Mouse (Mus musculus): ENCODE data around the gene Kcnf1. TPM values are rescaled to one million over a fixed set of nuclear protein-coding genes. Genes with fewer than 3 reads are reported as not detected.

The Kcnf1 gene
- 0.80 and 0.84 TPM in 2 replicates for polyA plus RNA-seq (2014; fragmentation: Nextera tagmentation; extraction: Ambion mirVana)

DNA sequence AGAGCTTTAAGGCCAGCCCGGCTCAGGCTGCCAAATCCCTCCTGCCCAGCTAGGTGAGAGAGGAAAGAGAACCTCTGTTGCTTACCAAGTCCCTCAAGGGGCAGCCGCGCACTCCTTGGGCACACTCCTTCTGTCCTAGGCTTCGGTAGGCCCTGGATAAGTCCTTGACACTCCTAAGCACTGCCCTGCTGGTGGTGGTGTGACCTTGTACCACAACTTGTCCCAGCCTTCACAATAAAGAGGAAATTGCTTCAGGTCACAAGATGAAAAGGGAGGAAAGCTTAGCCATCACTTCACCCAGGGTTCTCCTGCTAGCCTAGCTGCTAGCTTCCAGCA lies at the start of gene Kcnf1:
Gene Kcnf1, minus strand, starts transcription at position 132 of the 336 bp plus-strand sequence.
- Histone ChIP-seq H3K9ac (ENCODE audit: low read length) (peak within 1 kb of the TSS; percentile 65), H3K4me3 (ENCODE audit: low read depth, low read length) (peak within 1 kb of the TSS; percentile 52), H3K4me1 (replicated peaks; ENCODE audit: control insufficient read depth, insufficient read depth, low read length) (peaks cover 3% of the 10 kb centered on the region; the same call in 1 of the 2 replicates), H3K27me3 (ENCODE audit: control insufficient read depth, insufficient read depth, low read length) (peaks cover 23% of the 10 kb centered on the region), H3K4me2 (ENCODE audit: low read depth, low read length, severe bottlenecking) (peak within 1 kb of the TSS; percentile 82), H3K27ac (ENCODE audit: low read depth, low read length) (no peak within 1 kb of the TSS), H3K9me3 (ENCODE audit: control insufficient read depth, low read length) (no peaks in the 10 kb centered on the region), H3K36me3 (ENCODE audit: control insufficient read depth, insufficient read depth, low read length) (no peaks in the 10 kb centered on the region)
- 13% methylated on average over 4 of the region's 4 CpGs for WGBS
- ATAC-seq (replicated peaks; ENCODE audit: low FRiP score) (peak; percentile 26; the same call in 1 of the 2 replicates), DNase-seq (ENCODE audit: low spot score) (no peak)

- H3K4me3 ChIP-seq (ENCODE audit: low read depth, low read length): no peak overlapping the region
- DNase-seq (ENCODE audit: low spot score) (no peak), ATAC-seq (replicated peaks; ENCODE audit: low FRiP score) (no peak)
- H3K9me3 ChIP-seq (ENCODE audit: control insufficient read depth, low read length): no peaks in the 10 kb centered on the region
- no peaks in the 10 kb centered on the region for H3K27me3 ChIP-seq (ENCODE audit: control insufficient read depth, insufficient read depth, low read length)
- no peaks in the 10 kb centered on the region for H3K36me3 ChIP-seq (ENCODE audit: control insufficient read depth, insufficient read depth, low read length)
- WGBS: 87% methylated on average over 5 of the region's 5 CpGs
- H3K4me2 ChIP-seq (ENCODE audit: low read depth, low read length, severe bottlenecking): no peak overlapping the region
- no peaks in the 10 kb centered on the region for H3K4me1 ChIP-seq (replicated peaks; ENCODE audit: control insufficient read depth, insufficient read depth, low read length)
- H3K27ac ChIP-seq (ENCODE audit: low read depth, low read length): no peak overlapping the region
- H3K9ac ChIP-seq (ENCODE audit: low read length): no peak overlapping the region
Observed at GRCm38 (mm10) chr12:17225012-17225411, 48.3 kb upstream of the Kcnf1 start.

- H3K9me3 ChIP-seq (ENCODE audit: control insufficient read depth, low read length): no peaks in the 10 kb centered on the region
- no peak overlapping the region for H3K4me2 ChIP-seq (ENCODE audit: low read depth, low read length, severe bottlenecking)
- no peak for ATAC-seq (replicated peaks; ENCODE audit: low FRiP score)
- no peak for DNase-seq (ENCODE audit: low spot score)
- no peaks in the 10 kb centered on the region for H3K27me3 ChIP-seq (ENCODE audit: control insufficient read depth, insufficient read depth, low read length)
- WGBS: 60% methylated on average over 3 of the region's 3 CpGs
- H3K9ac ChIP-seq (ENCODE audit: low read length): no peak overlapping the region
- H3K27ac ChIP-seq (ENCODE audit: low read depth, low read length): no peak overlapping the region
- no peak overlapping the region for H3K4me3 ChIP-seq (ENCODE audit: low read depth, low read length)
- no peaks in the 10 kb centered on the region for H3K4me1 ChIP-seq (replicated peaks; ENCODE audit: control insufficient read depth, insufficient read depth, low read length)
- H3K36me3 ChIP-seq (ENCODE audit: control insufficient read depth, insufficient read depth, low read length): no peaks in the 10 kb centered on the region
Observed at GRCm38 (mm10) chr12:17223050-17223449, 46.4 kb upstream of the Kcnf1 start.

GRCm38 (mm10) chr12:17221891-17222428 lies 45.3 kb upstream of the Kcnf1 start:
- ATAC-seq (replicated peaks; ENCODE audit: low FRiP score) (no peak), DNase-seq (ENCODE audit: low spot score) (no peak)
- Histone ChIP-seq H3K27ac (ENCODE audit: low read depth, low read length) (no peak overlapping the region), H3K4me3 (ENCODE audit: low read depth, low read length) (no peak overlapping the region), H3K9ac (ENCODE audit: low read length) (no peak overlapping the region), H3K27me3 (ENCODE audit: control insufficient read depth, insufficient read depth, low read length) (no peaks in the 10 kb centered on the region), H3K36me3 (ENCODE audit: control insufficient read depth, insufficient read depth, low read length) (no peaks in the 10 kb centered on the region), H3K9me3 (ENCODE audit: control insufficient read depth, low read length) (no peaks in the 10 kb centered on the region), H3K4me1 (replicated peaks; ENCODE audit: control insufficient read depth, insufficient read depth, low read length) (no peaks in the 10 kb centered on the region), H3K4me2 (ENCODE audit: low read depth, low read length, severe bottlenecking) (no peak overlapping the region)
- 55% methylated on average over 5 of the region's 5 CpGs for WGBS

GRCm38 (mm10) chr12:17220631-17221030 lies 43.9 kb upstream of the Kcnf1 start:
- Histone ChIP-seq H3K27me3 (ENCODE audit: control insufficient read depth, insufficient read depth, low read length) (no peaks in the 10 kb centered on the region), H3K9me3 (ENCODE audit: control insufficient read depth, low read length) (no peaks in the 10 kb centered on the region), H3K4me1 (replicated peaks; ENCODE audit: control insufficient read depth, insufficient read depth, low read length) (no peaks in the 10 kb centered on the region), H3K27ac (ENCODE audit: low read depth, low read length) (no peak overlapping the region), H3K9ac (ENCODE audit: low read length) (no peak overlapping the region), H3K4me2 (ENCODE audit: low read depth, low read length, severe bottlenecking) (no peak overlapping the region), H3K4me3 (ENCODE audit: low read depth, low read length) (no peak overlapping the region), H3K36me3 (ENCODE audit: control insufficient read depth, insufficient read depth, low read length) (no peaks in the 10 kb centered on the region)
- no peak for ATAC-seq (replicated peaks; ENCODE audit: low FRiP score)
- 75% methylated on average over 5 of the region's 5 CpGs for WGBS
- no peak for DNase-seq (ENCODE audit: low spot score)

DNA sequence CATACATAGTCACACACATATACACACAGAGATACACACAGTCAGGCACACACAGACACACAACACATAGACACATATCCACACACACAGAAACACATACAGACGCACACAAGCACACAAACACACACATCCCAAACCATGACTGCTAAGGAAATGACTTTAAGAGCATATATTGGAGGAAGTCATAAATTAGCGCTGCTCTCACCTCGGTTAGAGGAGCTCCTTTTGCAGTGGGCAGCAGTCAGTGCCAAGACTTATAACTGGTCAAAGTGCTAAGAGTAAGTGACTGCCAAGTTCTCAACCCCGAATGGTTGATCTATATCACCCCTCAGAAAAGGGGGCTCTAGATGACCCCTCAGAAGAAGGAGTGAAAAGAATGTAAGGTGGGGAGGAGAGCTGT lies 42.4 kb upstream of the Kcnf1 start:
- Histone ChIP-seq H3K27me3 (ENCODE audit: control insufficient read depth, insufficient read depth, low read length) (no peaks in the 10 kb centered on the region), H3K9me3 (ENCODE audit: control insufficient read depth, low read length) (no peaks in the 10 kb centered on the region), H3K36me3 (ENCODE audit: control insufficient read depth, insufficient read depth, low read length) (no peaks in the 10 kb centered on the region), H3K4me1 (replicated peaks; ENCODE audit: control insufficient read depth, insufficient read depth, low read length) (no peaks in the 10 kb centered on the region), H3K9ac (ENCODE audit: low read length) (no peak overlapping the region), H3K27ac (ENCODE audit: low read depth, low read length) (no peak overlapping the region), H3K4me2 (ENCODE audit: low read depth, low read length, severe bottlenecking) (no peak overlapping the region), H3K4me3 (ENCODE audit: low read depth, low read length) (no peak overlapping the region)
- 88% methylated on average over 4 of the region's 4 CpGs for WGBS
- DNase-seq (ENCODE audit: low spot score) (no peak), ATAC-seq (replicated peaks; ENCODE audit: low FRiP score) (no peak)

GRCm38 (mm10) chr12:17218390-17218789 lies 41.7 kb upstream of the Kcnf1 start:
- no peak for DNase-seq (ENCODE audit: low spot score)
- no peaks in the 10 kb centered on the region for H3K36me3 ChIP-seq (ENCODE audit: control insufficient read depth, insufficient read depth, low read length)
- H3K9ac ChIP-seq (ENCODE audit: low read length): no peak overlapping the region
- no peak overlapping the region for H3K4me3 ChIP-seq (ENCODE audit: low read depth, low read length)
- WGBS: 34% methylated on average over 8 of the region's 8 CpGs
- H3K4me2 ChIP-seq (ENCODE audit: low read depth, low read length, severe bottlenecking): no peak overlapping the region
- H3K4me1 ChIP-seq (replicated peaks; ENCODE audit: control insufficient read depth, insufficient read depth, low read length): no peaks in the 10 kb centered on the region
- no peaks in the 10 kb centered on the region for H3K27me3 ChIP-seq (ENCODE audit: control insufficient read depth, insufficient read depth, low read length)
- no peaks in the 10 kb centered on the region for H3K9me3 ChIP-seq (ENCODE audit: control insufficient read depth, low read length)
- no peak for ATAC-seq (replicated peaks; ENCODE audit: low FRiP score)
- no peak overlapping the region for H3K27ac ChIP-seq (ENCODE audit: low read depth, low read length)

- no peak for ATAC-seq (replicated peaks; ENCODE audit: low FRiP score)
Observed at GRCm38 (mm10) chr12:17215751-17216150, 39.1 kb upstream of the Kcnf1 start.

GRCm38 (mm10) chr12:17202492-17203322 lies 26.0 kb upstream of the Kcnf1 start:
- H3K36me3 ChIP-seq (ENCODE audit: control insufficient read depth, insufficient read depth, low read length): no peaks in the 10 kb centered on the region
- no peak overlapping the region for H3K4me3 ChIP-seq (ENCODE audit: low read depth, low read length)
- DNase-seq (ENCODE audit: low spot score): peak; percentile 61
- H3K9ac ChIP-seq (ENCODE audit: low read length): no peak overlapping the region
- H3K4me1 ChIP-seq (replicated peaks; ENCODE audit: control insufficient read depth, insufficient read depth, low read length): no peaks in the 10 kb centered on the region
- H3K27ac ChIP-seq (ENCODE audit: low read depth, low read length): no peak overlapping the region
- WGBS: 40% methylated on average over 13 of the region's 13 CpGs
- peak; percentile 60 for ATAC-seq (replicated peaks; ENCODE audit: low FRiP score)
- H3K4me2 ChIP-seq (ENCODE audit: low read depth, low read length, severe bottlenecking): no peak overlapping the region
- H3K9me3 ChIP-seq (ENCODE audit: control insufficient read depth, low read length): no peaks in the 10 kb centered on the region
- no peaks in the 10 kb centered on the region for H3K27me3 ChIP-seq (ENCODE audit: control insufficient read depth, insufficient read depth, low read length)

More at GRCm38 (mm10) chr12:17215751-17216150, 39.1 kb upstream of the Kcnf1 start:
- no peak for DNase-seq (ENCODE audit: low spot score)
- no peak overlapping the region for H3K9ac ChIP-seq (ENCODE audit: low read length)
- no peak overlapping the region for H3K4me2 ChIP-seq (ENCODE audit: low read depth, low read length, severe bottlenecking)
- no peak overlapping the region for H3K4me3 ChIP-seq (ENCODE audit: low read depth, low read length)
- no peaks in the 10 kb centered on the region for H3K4me1 ChIP-seq (replicated peaks; ENCODE audit: control insufficient read depth, insufficient read depth, low read length)
- no peaks in the 10 kb centered on the region for H3K36me3 ChIP-seq (ENCODE audit: control insufficient read depth, insufficient read depth, low read length)
- H3K9me3 ChIP-seq (ENCODE audit: control insufficient read depth, low read length): no peaks in the 10 kb centered on the region
- WGBS: 97% methylated on average over 7 of the region's 7 CpGs
- H3K27me3 ChIP-seq (ENCODE audit: control insufficient read depth, insufficient read depth, low read length): no peaks in the 10 kb centered on the region
- no peak overlapping the region for H3K27ac ChIP-seq (ENCODE audit: low read depth, low read length)

All from forebrain, embryonic 11.5 days (tissue).